Mouse (Mus musculus): ENCODE measurements around the gene Numa1. TPM values are rescaled to one million over a fixed set of nuclear protein-coding genes. Genes with fewer than 3 reads are reported as not detected.
A peak's percentile ranks its signal among the peaks of the same experiment; 100 is the strongest.
"Not testable (repeated sequence)": the region's sequence is repeated elsewhere in the genome, so short reads cannot be mapped to it uniquely, and the experiment has no call there.

Numa1 gene
- total and polyA plus RNA-seq, 2 experiments from 2014 or later = 26.5 to 82.9 TPM

DNA sequence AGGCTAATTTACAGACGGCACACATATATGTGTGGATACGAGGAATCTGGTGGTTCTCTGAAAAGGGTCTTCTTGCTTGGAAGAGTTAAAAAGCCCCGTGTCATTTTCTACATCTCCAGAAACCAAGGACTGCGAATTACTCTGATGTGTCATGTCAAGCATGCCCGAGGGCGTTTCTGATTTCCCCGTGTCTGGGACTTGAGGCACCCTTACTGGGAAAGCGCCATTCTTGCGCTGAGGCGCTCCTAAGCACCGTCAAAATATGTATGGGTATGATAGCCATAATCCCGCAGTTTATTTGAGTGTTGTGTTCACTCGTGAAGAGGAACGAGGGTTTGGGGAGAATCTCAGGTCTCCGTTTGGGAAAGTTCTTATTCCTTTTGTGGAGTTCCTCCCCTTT, 611 bp upstream of the Numa1 start:
- peak overlapping the region; percentile 84 for H3K9ac ChIP-seq (replicated peaks; ENCODE audit: low read length)
- no peaks in the 10 kb centered on the region for H3K36me3 ChIP-seq (ENCODE audit: insufficient read depth, low read length)
- peak overlapping the region; percentile 82 for H3K4me3 ChIP-seq (ENCODE audit: low read length)
- H3K4me1 ChIP-seq (ENCODE audit: insufficient read depth, low read length) = peaks cover 5% of the 10 kb centered on the region; the same call in 1 of the 2 replicates
- H3K27ac ChIP-seq = peak overlapping the region; percentile 54; the same call in 1 of the 2 replicates
- no peaks in the 10 kb centered on the region for H3K9me3 ChIP-seq (ENCODE audit: low read length)
- 6% methylated on average over 15 of the region's 15 CpGs for WGBS
- H3K4me2 ChIP-seq (ENCODE audit: low read depth, low read length) = peak overlapping the region; percentile 92
- peak; percentile 24 for DNase-seq (ENCODE audit: low spot score)
- no peak for TF ChIP-seq CTCF (IDR thresholded peaks at IDR 0.05; ENCODE audit: low read depth)
- peak; percentile 27 for ATAC-seq
- no peaks in the 10 kb centered on the region for H3K27me3 ChIP-seq (ENCODE audit: insufficient read depth, low read length)

DNA sequence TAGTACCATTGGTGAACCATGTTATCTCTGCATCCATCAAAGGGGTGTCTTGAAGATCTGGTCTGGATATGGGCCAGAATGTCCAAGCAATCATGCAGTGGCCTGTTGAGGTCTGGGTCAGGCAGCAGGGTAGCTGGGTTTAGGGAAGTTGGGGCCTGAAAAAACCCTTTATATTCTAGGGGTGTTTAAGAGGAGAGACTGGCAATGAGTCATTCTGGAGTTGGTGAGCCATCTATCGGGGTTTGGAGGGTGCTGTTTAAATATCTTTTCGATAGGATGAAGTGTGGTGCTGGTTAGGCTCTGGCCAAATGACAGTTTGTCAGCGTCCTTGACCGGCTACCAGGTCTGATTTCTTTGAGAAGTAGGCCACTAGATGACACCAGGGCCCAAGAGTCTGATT, 2.0 kb downstream of the Numa1 start:
- H3K27me3 ChIP-seq (ENCODE audit: insufficient read depth, low read length) = no peaks in the 10 kb centered on the region
- no peak overlapping the region for H3K9ac ChIP-seq (replicated peaks; ENCODE audit: low read length)
- no peaks in the 10 kb centered on the region for H3K9me3 ChIP-seq (ENCODE audit: low read length)
- no peak overlapping the region for H3K4me3 ChIP-seq (ENCODE audit: low read length)
- H3K36me3 ChIP-seq (ENCODE audit: insufficient read depth, low read length) = no peaks in the 10 kb centered on the region
- no peak for TF ChIP-seq CTCF (IDR thresholded peaks at IDR 0.05; ENCODE audit: low read depth)
- no peak for DNase-seq (ENCODE audit: low spot score)
- peaks cover 5% of the 10 kb centered on the region; the same call in 1 of the 2 replicates for H3K4me1 ChIP-seq (ENCODE audit: insufficient read depth, low read length)
- no peak overlapping the region for H3K27ac ChIP-seq
- no peak overlapping the region for H3K4me2 ChIP-seq (ENCODE audit: low read depth, low read length)
- WGBS = 96% methylated on average over 4 of the region's 4 CpGs
- ATAC-seq = no peak

DNA sequence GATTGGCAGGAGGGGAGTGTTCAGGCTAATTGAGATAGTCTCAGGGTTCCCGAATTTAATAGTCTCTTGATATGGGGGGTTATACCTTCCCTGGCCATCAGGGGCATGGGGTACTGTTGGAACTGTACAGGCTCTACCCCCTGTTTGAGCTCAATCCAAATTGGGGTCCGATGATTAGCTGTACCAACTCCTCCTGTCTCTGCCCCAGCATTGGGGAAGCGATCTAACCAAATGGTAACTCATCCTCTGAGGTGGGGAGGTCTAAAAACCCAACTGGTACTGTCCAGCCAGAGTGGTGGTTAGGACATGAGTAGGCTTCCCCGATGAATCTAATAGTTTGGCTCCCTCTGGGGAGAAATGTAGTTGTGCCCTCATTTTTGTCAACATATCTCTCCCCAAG, 3.1 kb downstream of the Numa1 start:
- no peak for DNase-seq (ENCODE audit: low spot score)
- no peak for TF ChIP-seq CTCF (IDR thresholded peaks at IDR 0.05; ENCODE audit: low read depth)
- H3K9ac ChIP-seq (replicated peaks; ENCODE audit: low read length) = no peak overlapping the region
- H3K36me3 ChIP-seq (ENCODE audit: insufficient read depth, low read length) = no peaks in the 10 kb centered on the region
- no peaks in the 10 kb centered on the region for H3K27me3 ChIP-seq (ENCODE audit: insufficient read depth, low read length)
- H3K4me2 ChIP-seq (ENCODE audit: low read depth, low read length) = no peak overlapping the region
- no peaks in the 10 kb centered on the region for H3K9me3 ChIP-seq (ENCODE audit: low read length)
- no peak for ATAC-seq
- WGBS = 97% methylated on average over 4 of the region's 4 CpGs
- H3K4me1 ChIP-seq (ENCODE audit: insufficient read depth, low read length) = peaks cover 5% of the 10 kb centered on the region; the same call in 1 of the 2 replicates
- 0 out of 2 replicates have a peak overlapping the region, but pooled peaks have one; percentile 7 for H3K27ac ChIP-seq
- H3K4me3 ChIP-seq (ENCODE audit: low read length) = no peak overlapping the region

DNA sequence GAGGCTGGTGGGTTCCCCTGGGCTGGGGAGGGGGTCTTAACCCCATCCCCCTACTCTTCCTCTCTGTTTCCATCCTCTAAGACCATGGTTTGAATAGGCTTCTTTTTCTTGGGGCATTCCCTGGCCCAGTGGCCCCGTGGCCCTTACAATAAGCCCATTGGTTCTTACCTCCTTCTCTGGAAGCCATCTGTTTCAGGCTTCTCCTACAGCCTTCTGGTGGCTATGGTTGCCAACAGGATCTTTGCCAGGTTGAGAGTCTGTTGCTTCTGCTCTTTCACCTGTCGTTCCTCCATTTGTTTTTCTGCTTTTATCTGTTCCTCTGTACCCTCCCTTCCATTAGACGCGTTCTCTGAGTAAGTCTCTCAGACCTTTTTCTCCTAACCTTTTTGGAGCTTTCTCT, 3.7 kb downstream of the Numa1 start:
- no peak for TF ChIP-seq CTCF (IDR thresholded peaks at IDR 0.05; ENCODE audit: low read depth)

DNA sequence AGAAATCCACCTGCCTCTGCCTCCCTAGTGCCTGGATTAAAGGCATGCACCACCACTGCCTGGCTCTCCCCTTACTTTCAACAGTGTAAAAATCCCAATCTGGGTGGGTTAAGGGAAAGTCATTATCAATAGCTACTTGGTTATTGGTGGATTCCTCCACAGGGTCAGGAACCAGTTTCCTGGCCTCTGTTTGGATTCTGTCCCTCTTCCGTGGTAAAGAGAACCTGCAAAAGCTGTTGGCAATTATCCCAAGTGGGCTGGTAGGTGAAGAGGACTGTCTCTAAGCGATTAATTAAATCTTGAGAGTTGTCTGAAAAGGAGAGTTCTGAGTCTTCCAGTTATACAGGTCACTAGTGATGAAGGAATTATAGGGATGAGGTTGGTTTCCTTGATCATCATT, 4.4 kb downstream of the Numa1 start:
- no peak for ATAC-seq
- no peaks in the 10 kb centered on the region for H3K27me3 ChIP-seq (ENCODE audit: insufficient read depth, low read length)
- no peak overlapping the region for H3K27ac ChIP-seq
- 82% methylated on average over 2 of the region's 2 CpGs for WGBS
- no peak for DNase-seq (ENCODE audit: low spot score)
- H3K4me1 ChIP-seq (ENCODE audit: insufficient read depth, low read length) = peaks cover 5% of the 10 kb centered on the region; the same call in 1 of the 2 replicates
- no peak for TF ChIP-seq CTCF (IDR thresholded peaks at IDR 0.05; ENCODE audit: low read depth)
- no peak overlapping the region for H3K4me2 ChIP-seq (ENCODE audit: low read depth, low read length)
- H3K4me3 ChIP-seq (ENCODE audit: low read length) = no peak overlapping the region
- H3K9me3 ChIP-seq (ENCODE audit: low read length) = no peaks in the 10 kb centered on the region
- H3K36me3 ChIP-seq (ENCODE audit: insufficient read depth, low read length) = no peaks in the 10 kb centered on the region
- no peak overlapping the region for H3K9ac ChIP-seq (replicated peaks; ENCODE audit: low read length)

More for the DNA sequence above, 3.7 kb downstream of the Numa1 start:
- no peak overlapping the region for H3K4me2 ChIP-seq (ENCODE audit: low read depth, low read length)
- peak; percentile 6 for DNase-seq (ENCODE audit: low spot score)
- 83% methylated on average over 4 of the region's 4 CpGs for whole genome bisulfite sequencing
- peaks cover 5% of the 10 kb centered on the region; the same call in 1 of the 2 replicates for H3K4me1 ChIP-seq (ENCODE audit: insufficient read depth, low read length)
- ATAC-seq = no peak
- H3K36me3 ChIP-seq (ENCODE audit: insufficient read depth, low read length) = no peaks in the 10 kb centered on the region
- H3K9me3 ChIP-seq (ENCODE audit: low read length) = no peaks in the 10 kb centered on the region
- H3K27me3 ChIP-seq (ENCODE audit: insufficient read depth, low read length) = no peaks in the 10 kb centered on the region
- no peak overlapping the region for H3K4me3 ChIP-seq (ENCODE audit: low read length)
- H3K9ac ChIP-seq (replicated peaks; ENCODE audit: low read length) = no peak overlapping the region
- H3K27ac ChIP-seq = peak overlapping the region; percentile 7; the same call in 1 of the 2 replicates

DNA sequence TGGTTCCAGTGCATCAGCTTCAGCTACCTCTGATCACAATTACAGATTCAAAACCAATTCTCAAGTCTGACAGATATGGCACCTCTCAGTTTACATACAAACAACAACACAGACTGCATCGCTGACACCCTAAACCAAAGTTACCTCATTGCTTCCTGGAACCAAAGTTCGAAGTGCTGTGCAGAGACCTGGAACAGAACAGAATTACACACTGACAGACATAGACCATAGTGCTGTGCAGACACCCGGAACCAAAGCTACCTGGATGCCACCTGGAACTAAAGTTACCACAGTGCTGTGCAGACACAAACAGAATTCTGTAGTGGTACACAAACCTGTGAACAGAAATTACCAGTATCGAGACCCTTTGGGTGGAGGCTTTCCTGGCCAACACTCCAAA, 5.8 kb downstream of the Numa1 start:
- WGBS = 98% methylated on average over 4 of the region's 4 CpGs
- Histone ChIP-seq H3K27ac (no peak overlapping the region), H3K4me3 (ENCODE audit: low read length) (no peak overlapping the region), H3K4me1 (ENCODE audit: insufficient read depth, low read length) (peaks cover 5% of the 10 kb centered on the region; the same call in 1 of the 2 replicates), H3K9me3 (ENCODE audit: low read length) (no peaks in the 10 kb centered on the region), H3K27me3 (ENCODE audit: insufficient read depth, low read length) (no peaks in the 10 kb centered on the region), H3K9ac (replicated peaks; ENCODE audit: low read length) (no peak overlapping the region), H3K4me2 (ENCODE audit: low read depth, low read length) (no peak overlapping the region), H3K36me3 (ENCODE audit: insufficient read depth, low read length) (no peaks in the 10 kb centered on the region)
- ATAC-seq = no peak
- DNase-seq (ENCODE audit: low spot score) = no peak
- TF ChIP-seq CTCF (IDR thresholded peaks at IDR 0.05; ENCODE audit: low read depth) = no peak

DNA sequence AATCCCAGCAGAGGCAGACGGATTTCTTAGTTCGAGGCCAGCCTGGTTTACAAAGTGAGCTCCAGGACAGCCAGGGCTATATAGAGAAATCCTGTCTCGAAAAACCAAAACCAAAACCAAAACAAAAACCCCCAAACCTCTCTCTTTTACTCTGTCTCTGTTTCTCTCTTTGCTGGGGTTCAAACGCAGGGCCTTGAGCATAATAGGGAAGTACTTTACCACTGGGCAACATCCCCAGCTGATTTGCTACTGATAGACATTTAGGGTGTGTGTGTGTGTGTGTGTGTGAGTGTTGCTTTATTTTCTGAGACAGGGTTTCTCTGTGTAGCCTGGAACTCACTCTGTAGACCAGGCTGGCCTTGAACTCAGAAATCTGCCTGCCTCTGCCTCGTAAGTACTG, 15.1 kb downstream of the Numa1 start:
- WGBS = 92% methylated on average over 5 of the region's 5 CpGs
- not testable (repeated sequence) for ATAC-seq

More for the DNA sequence above, 15.1 kb downstream of the Numa1 start:
- H3K27ac ChIP-seq; H3K36me3 ChIP-seq (ENCODE audit: insufficient read depth, low read length); H3K9ac ChIP-seq (replicated peaks; ENCODE audit: low read length); H3K4me2 ChIP-seq (ENCODE audit: low read depth, low read length); H3K4me1 ChIP-seq (ENCODE audit: insufficient read depth, low read length); H3K9me3 ChIP-seq (ENCODE audit: low read length); H3K27me3 ChIP-seq (ENCODE audit: insufficient read depth, low read length); DNase-seq (ENCODE audit: low spot score); H3K4me3 ChIP-seq (ENCODE audit: low read length): not testable (repeated sequence)
